Mouse (Mus musculus) CD8-positive naive resting alpha-beta T cell, adult 2 months (primary cell): ENCODE results near the gene Smcp.

Experiments used
- DNase-seq, 2 experiments: peaks; one replicate each; pipeline ENCODE4 v3.0.0; 2022; ENCODE audit warnings: low read depth in 2 of 2, low spot score in 2 of 2

The Smcp gene

GRCm38 (mm10) chr3:92588858-92589257 lies at the start of gene Smcp:
Gene Smcp (minus strand): TSS chr3:92588997.
- DNase-seq: no peak

DNA sequence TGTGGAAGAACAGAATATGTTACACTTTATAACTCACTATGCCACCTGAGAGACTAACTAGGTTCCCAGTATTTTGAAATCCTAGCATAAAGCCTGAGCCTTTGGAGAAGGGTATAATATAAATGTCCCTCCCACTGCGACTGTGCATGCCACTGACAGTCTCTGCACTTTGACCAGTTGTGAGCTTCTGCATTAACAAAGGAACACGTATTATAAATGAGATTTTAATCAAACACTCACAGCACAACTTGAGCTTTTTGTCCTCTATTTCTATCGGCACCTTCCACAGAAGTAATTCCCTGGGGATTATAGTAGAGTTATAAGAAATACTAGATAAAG lies 49.8 kb upstream of the Smcp start:
- no peak for DNase-seq

GRCm38 (mm10) chr3:92637745-92638652 lies 49.2 kb upstream of the Smcp start:
- DNase-seq: no peak

- no peak for DNase-seq
These were observed 32.8 kb upstream of the Smcp start, which contains the start of gene Lce6a for GRCm38 (mm10) chr3:92621560-92621959. Gene Lce6a (minus strand): TSS chr3:92621660.

DNA sequence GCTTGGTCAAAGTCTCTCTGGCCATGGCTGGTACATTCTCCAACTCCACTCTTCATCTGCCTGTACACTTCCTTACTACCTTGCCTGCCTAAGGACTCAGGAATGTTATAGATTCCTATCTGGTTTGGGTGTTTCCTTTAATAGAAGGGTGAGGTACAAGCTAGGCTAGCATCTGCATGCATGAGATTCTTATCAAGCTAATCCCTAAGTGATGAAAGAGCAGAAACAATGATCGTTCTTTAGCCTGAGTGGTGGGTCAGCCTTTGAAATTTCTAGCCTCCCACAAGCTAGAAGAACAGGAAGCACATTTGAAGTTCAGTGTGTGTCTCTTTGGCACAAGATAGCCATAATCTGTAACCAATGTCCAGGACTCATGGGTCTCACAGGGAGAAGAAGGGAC lies 21.0 kb upstream of the Smcp start:
- DNase-seq: no peak

GRCm38 (mm10) chr3:92607392-92607791 lies 18.6 kb upstream of the Smcp start, which contains the start of gene 2210017I01Rik:
Gene 2210017I01Rik (minus strand): TSS chr3:92607492.
- DNase-seq: no peak

DNA sequence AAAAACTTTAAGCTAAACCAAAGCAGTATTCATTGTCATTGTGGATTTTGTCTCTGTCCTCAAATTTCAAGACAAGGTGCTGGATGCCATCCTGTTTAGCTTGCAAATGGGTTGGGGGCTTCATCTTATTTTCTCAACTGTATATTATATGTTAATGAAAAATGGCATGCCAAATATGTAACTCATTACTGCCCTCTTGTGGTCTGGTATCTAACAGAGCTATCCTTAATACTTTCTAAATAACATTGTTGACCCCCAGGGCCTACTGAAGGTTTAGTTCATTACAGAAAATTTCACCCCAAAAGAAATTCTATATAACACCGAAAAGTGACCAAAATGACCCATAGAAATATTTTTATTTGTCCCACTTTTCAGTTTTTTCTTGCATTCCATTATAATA lies 13.4 kb upstream of the Smcp start:
- DNase-seq: no peak

- no peak for DNase-seq
These were observed 11.7 kb upstream of the Smcp start for GRCm38 (mm10) chr3:92600456-92600855.

- no peak for DNase-seq
These were observed 11.2 kb upstream of the Smcp start for GRCm38 (mm10) chr3:92599973-92600372.

DNA sequence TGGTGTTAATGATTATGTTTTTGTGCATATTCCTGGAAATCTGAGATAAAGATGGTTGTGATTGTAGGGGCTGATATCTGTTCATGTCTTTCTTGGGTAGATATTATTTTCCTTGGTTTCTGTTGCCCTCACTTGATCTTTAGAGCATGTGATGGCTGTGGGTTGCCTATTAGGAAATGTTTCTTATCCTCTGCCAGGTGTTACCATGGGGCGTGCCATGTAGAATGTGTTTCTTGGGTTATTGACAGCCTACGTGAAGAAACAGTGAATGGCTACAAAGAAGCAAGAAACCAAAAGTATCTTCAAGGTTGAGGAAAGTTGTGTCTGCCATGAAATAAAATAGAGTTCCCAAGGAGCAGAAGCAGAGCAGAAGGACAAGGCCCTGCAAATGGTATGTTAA lies 9.6 kb upstream of the Smcp start:
- DNase-seq: no peak

DNA sequence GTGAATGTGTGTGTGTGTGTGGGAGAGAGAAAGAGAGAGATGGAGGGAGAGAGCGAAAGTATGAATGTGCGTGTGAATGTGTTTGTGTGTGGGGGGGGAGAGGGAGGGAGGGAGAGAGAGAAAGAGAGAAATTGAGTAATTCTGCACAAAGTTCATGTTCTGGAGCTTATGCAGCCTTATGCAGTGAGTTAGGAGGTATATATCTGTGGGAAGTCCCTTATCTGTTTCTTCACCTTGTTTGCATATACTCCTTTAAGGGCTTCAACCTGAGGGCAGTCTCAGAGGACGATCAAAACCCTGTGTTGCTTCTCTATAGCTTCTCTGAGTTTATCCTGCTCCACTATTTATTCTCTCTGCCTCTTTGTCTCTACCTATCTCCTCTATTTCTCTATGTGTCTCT lies 1.6 kb downstream of the Smcp start:
- no peak for DNase-seq

DNA sequence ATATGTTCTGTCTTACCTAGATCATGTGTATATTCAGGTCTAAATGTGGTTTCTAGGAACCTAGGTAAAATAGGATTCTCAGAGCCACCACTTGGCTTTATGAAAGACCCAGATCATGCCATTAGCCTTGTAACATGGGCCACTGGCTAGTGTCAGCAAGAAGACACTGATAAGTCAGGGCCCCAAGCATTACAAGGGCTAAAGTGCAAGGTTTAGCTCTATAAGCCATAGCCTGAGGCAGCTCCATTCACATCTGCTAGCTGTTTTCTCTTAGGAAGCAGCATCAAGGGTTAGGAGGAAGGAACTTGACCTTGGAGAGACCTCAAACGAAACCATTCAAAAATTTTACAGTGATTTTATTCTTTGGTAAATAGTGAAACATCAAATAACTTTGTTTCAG lies 3.7 kb downstream of the Smcp start:
- DNase-seq: no peak

GRCm38 (mm10) chr3:92583164-92583826 lies 5.5 kb downstream of the Smcp start:
- no peak for DNase-seq

DNA sequence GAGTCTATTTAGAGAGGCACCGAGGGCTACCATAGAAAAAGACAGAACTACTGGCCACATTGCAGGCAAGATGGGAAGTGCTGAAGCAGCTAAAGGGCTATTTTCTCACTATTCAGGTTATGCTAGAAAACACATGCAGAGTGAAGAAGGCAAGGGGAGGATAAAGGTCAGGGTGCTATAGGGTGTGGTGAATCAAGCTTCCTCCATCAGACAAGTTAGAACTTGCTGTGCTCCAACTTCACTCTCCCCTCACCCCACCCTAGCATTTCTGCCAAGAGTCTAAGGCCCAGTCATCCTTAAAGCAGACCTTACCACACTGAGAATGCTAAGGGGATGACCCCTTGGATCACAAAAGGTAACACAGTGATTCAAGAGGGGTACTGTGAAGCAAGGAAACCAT lies 9.3 kb downstream of the Smcp start:
- no peak for DNase-seq

GRCm38 (mm10) chr3:92578652-92579413 lies 10.0 kb downstream of the Smcp start:
- no peak for DNase-seq

- no peak for DNase-seq
These were observed 15.3 kb downstream of the Smcp start, which contains the start of gene Ivl for GRCm38 (mm10) chr3:92573449-92574041. Gene Ivl (minus strand): TSS chr3:92573735.

- no peak for DNase-seq
These were observed 16.2 kb downstream of the Smcp start for GRCm38 (mm10) chr3:92572514-92573155.

DNA sequence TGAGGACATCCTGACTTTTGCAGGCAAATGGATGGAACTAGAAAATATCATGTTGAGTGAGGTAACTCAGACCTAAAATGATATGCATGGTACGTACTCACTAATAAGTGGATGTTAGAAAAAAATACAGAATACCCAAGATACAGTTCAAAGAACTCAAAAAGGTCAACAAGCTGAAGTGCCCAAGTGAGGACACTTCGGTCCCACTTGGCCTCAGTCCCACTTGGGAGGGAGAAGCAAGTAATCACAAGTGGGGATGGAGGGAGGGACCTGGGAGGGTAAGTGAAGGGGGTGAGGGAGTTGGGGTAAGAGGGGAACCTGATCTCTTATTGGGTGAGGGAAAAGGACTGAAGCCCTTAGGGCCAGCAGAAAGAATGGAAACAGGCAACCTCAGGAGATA lies 20.0 kb downstream of the Smcp start:
- DNase-seq: no peak

DNA sequence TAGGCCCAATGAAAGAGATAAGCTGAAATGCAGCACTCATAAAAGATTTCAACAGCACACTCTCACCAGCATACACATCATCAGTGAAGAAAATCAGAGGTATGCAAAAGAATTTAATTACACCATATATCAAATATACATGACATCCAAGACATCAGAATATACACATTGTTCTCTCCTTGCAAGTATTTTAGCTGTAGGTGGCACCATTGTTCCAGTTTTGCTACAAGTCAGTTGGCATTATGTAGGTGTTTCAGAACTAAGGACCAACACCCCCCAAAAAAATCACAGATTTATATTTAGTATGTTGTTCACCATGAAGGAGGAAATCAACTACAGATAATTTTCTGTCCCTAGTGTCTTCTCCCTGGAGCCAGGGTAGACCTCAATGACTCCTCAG lies 23.4 kb downstream of the Smcp start:
- no peak for DNase-seq

- no peak for DNase-seq
These were observed 54.4 kb downstream of the Smcp start, which contains the start of gene 2310046K23Rik for GRCm38 (mm10) chr3:92534411-92534810. Gene 2310046K23Rik (minus strand): TSS chr3:92534511.
